Mouse (Mus musculus): ENCODE results near the gene Ptpn5.

Ptpn5 gene

GRCm38 (mm10) chr7:47110511-47110910 is 23.0 kb downstream of the Ptpn5 start:
- peak; percentile 66 for DNase-seq

GRCm38 (mm10) chr7:47108779-47109189 is 24.7 kb downstream of the Ptpn5 start:
- peak; percentile 65 for DNase-seq

GRCm38 (mm10) chr7:47106949-47107348 is 26.5 kb downstream of the Ptpn5 start:
- DNase-seq: no peak

- no peak for DNase-seq
Measured at GRCm38 (mm10) chr7:47103671-47104414, 29.6 kb downstream of the Ptpn5 start.

- no peak for DNase-seq
Measured at GRCm38 (mm10) chr7:47102970-47103369, 30.5 kb downstream of the Ptpn5 start.

- DNase-seq: no peak
Measured at GRCm38 (mm10) chr7:47100615-47101014, 32.9 kb downstream of the Ptpn5 start.

GRCm38 (mm10) chr7:47099306-47099705 is 34.2 kb downstream of the Ptpn5 start:
- peak; percentile 52 for DNase-seq

- DNase-seq: peak; percentile 61
Measured at GRCm38 (mm10) chr7:47098044-47098443, 35.4 kb downstream of the Ptpn5 start.

GRCm38 (mm10) chr7:47094969-47095368 is 38.5 kb downstream of the Ptpn5 start:
- no peak for DNase-seq

GRCm38 (mm10) chr7:47093935-47094334 is 39.5 kb downstream of the Ptpn5 start:
- DNase-seq: no peak

- DNase-seq: no peak
Measured at GRCm38 (mm10) chr7:47085075-47085474, 48.4 kb downstream of the Ptpn5 start.

- DNase-seq: peak; percentile 66
Measured at GRCm38 (mm10) chr7:47081277-47081676, 52.2 kb downstream of the Ptpn5 start.

GRCm38 (mm10) chr7:47080868-47081267 is 52.6 kb downstream of the Ptpn5 start:
- DNase-seq: no peak

- DNase-seq: no peak
Measured at GRCm38 (mm10) chr7:47077451-47077850, 56.0 kb downstream of the Ptpn5 start.

GRCm38 (mm10) chr7:47076729-47077128 is 56.8 kb downstream of the Ptpn5 start:
- DNase-seq: no peak

GRCm38 (mm10) chr7:47076193-47076592 is 57.3 kb downstream of the Ptpn5 start:
- DNase-seq: no peak

GRCm38 (mm10) chr7:47073536-47074521 is 59.7 kb downstream of the Ptpn5 start:
- DNase-seq: no peak

- DNase-seq: no peak
Measured at GRCm38 (mm10) chr7:47072551-47072950, 60.9 kb downstream of the Ptpn5 start.

- no peak for DNase-seq
Measured at GRCm38 (mm10) chr7:47067879-47068278, 65.6 kb downstream of the Ptpn5 start.

- no peak for DNase-seq
Measured at GRCm38 (mm10) chr7:47066942-47067341, 66.5 kb downstream of the Ptpn5 start.

- DNase-seq: no peak
Measured at GRCm38 (mm10) chr7:47061560-47061959, 71.9 kb downstream of the Ptpn5 start.

- no peak for DNase-seq
Measured at GRCm38 (mm10) chr7:47059339-47059738, 74.1 kb downstream of the Ptpn5 start.

- DNase-seq: no peak
Measured at GRCm38 (mm10) chr7:47056273-47056672, 77.2 kb downstream of the Ptpn5 start.

GRCm38 (mm10) chr7:47055744-47056143 is 77.7 kb downstream of the Ptpn5 start:
- no peak for DNase-seq

Data from right cerebral cortex, postnatal 25 days (tissue).